Mouse (Mus musculus) cerebellum, adult 11 months (tissue): ENCODE data around the gene Fdx1.

Experiments
- DNase-seq: peaks from one replicate; pipeline ENCODE4 v3.0.0; 2022

Fdx1 gene

DNA sequence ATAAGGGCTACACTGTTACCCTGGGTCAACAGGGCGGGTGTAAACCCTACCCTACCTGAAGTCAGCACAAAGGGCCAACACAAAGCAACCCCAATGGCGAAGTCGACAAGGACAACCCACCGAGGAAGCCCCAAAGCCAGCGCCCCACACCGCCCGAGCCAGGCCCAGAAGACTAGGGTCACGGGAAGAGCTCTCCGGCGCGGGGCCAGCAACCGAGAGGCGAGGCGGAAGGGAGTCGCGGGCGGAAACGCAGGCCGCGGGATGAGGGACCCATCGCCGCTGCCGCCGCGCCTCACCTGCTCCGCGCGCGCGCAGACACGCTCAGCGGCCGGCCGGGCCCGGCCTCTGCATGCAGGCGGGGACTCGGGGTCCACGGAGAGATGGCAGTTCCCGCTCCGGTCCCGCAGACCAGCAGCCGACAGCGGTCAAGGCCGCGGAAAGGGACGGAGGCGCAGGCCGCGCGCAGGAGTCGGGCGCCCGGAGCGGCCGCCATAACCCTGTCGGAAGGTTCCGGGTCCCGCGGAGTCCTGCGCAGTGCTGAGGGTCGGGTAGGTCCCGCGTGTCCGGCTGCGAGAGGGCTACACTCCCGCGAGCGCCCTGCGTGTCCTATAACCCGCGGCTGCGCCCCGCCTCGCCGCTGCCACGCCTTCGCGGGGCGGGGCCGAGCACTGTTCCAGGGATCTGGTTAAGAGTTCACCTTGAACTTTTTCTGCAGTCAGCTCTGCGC lies at the start of gene Fdx1:
Gene Fdx1, minus strand, starts transcription at position 582 of the 727 bp plus-strand sequence.
- peak; percentile 60 for DNase-seq

- no peak for DNase-seq
Observed at GRCm38 (mm10) chr9:52012781-52013436, 49.6 kb upstream of the Fdx1 start.

- no peak for DNase-seq
Observed at GRCm38 (mm10) chr9:52012311-52012710, 49.0 kb upstream of the Fdx1 start.

DNA sequence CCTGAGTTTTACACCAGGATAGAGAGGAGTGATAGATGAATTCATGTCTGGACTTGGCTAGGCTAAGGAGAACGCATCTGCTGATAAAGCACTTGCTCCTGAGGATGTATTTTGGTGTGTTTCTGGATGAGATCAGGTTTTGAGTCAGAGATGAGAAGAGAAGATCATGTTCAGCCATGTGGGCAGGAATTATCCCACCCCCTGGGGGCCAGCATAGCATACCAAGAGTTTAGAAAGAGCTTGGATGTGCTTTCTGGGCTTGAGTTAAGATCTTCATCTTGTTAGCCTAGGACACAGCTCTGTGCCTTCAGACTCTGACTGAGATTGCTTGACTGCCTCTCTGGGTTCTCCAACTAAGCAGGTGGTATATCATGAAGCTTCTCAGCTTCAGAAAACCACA lies 45.2 kb upstream of the Fdx1 start:
- no peak for DNase-seq

- no peak for DNase-seq
Observed at GRCm38 (mm10) chr9:52007341-52007740, 44.0 kb upstream of the Fdx1 start.

- DNase-seq, result no peak
Observed at GRCm38 (mm10) chr9:52003501-52003900, 40.1 kb upstream of the Fdx1 start.

DNA sequence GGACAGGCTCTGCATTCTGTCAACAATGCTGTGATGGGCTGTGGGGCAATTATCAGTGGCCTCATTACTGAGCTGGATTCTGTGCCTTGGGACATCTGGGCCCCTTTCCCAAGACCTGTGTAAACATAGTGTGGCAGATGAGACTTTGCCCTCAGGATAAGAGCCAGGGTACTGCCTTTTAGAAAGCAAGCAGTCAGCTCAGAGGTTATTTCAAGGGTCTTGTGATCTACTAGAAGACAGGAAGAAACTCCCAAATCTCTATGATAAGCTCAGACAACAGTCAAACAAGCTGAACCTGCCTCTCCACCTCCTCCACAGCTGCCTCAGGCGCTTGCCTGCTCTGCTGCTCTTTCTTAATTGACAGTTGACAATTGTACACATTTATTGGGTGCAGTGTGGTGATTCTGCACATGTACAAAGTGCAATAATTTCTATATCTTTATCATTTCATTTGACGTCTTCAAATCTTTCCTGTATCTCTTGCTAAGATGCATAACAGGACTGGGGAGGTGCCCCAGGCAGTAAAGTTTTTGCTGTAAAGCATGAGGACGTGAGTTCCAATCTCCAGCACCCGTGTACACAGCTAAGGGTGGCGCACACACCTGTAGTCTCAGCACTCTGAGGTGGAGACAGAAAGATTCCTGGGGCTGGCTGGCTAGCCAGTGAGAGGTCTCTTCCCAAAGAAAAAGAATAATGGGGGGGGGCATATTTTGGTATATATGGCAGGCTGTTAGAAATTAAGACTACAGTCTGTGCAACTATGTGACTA lies 32.2 kb upstream of the Fdx1 start:
- DNase-seq, result no peak

DNA sequence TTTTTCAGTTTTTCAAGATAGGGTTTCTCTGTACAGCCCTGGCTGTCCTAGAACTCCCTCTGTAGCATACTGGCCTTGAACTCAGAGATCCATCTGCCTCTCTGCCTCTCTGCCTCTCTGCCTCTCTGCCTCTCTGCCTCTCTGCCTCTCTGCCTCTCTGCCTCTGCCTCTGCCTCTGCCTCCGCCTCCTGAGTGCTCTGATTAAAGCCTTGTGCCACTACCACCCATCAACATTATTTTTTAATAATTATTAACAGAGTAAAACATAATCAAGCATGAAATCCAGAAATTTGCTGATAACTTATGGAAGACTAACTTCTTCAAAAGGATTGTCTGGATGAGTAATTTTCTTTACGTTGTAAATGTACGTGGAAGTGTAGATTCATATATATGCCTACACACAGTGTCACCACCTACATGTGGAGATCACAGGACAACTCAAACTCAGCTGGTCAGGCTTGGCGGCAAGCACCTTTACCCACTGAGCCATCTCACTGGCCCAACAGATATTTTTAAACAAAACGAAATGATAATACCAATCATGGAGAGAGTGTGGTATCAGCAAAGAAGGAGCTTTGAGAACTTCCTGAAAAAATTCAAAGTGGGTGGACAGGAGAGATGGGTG lies 31.4 kb upstream of the Fdx1 start:
- no peak for DNase-seq

- DNase-seq, result no peak
Observed at GRCm38 (mm10) chr9:51993486-51994275, 30.3 kb upstream of the Fdx1 start.

- DNase-seq, result no peak
Observed at GRCm38 (mm10) chr9:51991241-51991876, 28.0 kb upstream of the Fdx1 start.

DNA sequence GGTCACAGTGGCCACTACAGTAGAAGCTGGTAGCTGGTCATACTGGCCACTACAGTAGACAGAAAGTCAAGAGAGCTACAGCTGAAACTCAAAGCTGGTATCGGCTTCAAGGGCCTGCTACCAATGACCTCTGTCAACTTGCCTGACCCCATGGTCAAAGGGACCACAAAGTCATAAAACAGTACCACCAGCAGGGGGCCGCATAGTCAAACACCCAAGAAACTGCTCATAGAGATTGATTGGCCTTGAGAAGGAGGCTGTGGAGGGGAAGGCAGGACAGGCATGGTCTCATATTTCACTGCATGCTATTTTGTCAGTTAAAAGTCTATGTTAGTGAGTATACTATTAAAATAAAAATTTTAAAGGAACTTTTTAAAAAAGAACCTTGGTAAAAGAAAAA lies 27.5 kb upstream of the Fdx1 start:
- no peak for DNase-seq

DNA sequence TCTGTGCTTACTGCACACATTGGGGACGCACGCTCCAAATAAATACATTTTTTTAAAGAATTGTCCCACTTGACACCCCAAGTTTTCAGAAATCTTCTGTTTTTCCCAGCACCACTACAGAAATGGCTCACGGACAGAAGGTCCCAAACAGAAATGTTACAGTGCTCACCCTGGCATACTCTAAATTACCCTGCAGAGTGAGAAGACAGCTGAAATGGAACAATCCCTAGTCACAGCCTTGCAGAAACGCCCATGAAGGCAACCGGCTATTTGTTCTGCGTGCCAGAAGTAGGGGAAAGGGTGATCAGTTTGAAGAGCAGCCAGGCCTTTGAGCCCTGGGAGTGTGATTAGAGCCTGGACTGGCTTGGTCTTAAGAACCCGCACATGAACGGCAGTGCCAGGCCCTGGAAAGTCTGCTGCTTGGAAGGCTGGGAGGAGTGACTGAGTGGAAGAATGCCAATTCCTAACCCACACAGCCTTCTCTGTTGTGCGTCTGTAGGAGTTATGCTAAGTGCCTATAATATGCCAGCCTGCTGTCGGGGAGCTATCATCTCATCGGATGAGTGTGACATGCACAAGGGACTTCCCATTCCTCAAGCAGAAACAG lies 22.2 kb upstream of the Fdx1 start:
- DNase-seq, result no peak

GRCm38 (mm10) chr9:51981131-51981530 lies 17.8 kb upstream of the Fdx1 start:
- DNase-seq, result no peak

- no peak for DNase-seq
Observed at GRCm38 (mm10) chr9:51979301-51979700, 15.9 kb upstream of the Fdx1 start.

- no peak for DNase-seq
Observed at GRCm38 (mm10) chr9:51978545-51979259, 15.3 kb upstream of the Fdx1 start.

DNA sequence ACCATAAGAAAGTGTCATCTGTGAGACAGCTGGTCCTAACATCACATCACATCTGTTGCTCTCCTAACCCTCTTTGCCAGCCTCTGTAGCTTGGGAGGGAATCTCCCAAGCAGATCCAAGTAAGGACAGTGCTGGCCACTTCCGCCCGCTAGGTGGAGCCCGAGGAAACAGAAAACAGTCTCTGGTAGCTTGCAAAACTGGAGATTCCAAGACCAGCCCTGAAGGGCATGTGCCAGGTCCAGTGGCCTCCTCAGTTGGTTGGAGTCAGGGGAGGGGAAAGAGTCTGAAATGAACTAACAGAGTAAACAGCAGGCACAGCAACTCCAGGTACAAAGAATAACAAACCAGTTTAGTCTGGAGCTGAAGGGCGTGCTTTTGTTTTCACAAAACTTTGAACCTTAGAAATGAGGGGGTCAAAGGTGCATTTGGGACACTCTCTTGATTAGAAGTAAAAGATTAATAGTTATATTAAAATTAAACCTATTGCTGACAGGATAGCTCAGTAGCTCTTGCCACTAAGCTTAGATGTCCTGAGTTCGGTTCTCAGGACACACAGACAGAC lies 14.2 kb upstream of the Fdx1 start:
- peak; percentile 64 for DNase-seq

DNA sequence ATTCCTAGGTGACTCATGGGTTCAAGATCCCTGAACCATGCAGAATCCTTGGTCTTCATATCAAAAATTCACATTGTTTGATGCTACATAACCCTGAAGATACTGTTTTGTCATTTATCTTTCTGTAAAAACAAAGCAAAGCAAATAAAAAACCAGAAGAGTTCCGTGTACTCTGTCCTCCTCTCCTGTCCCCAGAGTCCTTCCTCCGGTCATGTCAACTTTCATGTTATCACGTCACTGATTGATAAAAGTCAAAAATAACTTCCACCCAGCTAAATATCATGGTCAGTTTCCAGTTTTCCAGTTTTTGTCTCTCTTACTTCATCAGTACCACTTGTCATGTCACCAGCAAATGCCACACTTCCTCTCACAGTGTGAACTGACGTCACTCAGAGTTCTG lies 11.5 kb upstream of the Fdx1 start:
- no peak for DNase-seq

DNA sequence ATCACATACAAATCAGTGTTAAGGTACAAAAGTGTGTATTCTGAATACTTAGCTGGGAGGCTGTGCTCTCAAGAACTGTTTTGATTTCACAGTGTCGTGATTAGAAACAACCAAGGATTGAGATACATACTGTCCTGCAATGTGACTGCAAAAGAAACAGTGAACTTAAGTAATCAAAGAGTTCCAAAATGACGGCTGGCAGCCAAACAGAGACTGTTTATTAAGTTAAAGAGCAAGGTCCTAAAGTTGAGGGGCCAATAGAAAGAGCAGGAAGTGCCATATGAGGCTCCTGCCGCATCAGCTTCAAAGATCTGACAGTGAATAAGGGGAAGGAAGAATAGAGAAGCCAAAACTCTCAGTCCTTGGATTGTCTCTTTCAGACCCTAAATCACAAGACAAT lies 10.5 kb upstream of the Fdx1 start:
- no peak for DNase-seq

DNA sequence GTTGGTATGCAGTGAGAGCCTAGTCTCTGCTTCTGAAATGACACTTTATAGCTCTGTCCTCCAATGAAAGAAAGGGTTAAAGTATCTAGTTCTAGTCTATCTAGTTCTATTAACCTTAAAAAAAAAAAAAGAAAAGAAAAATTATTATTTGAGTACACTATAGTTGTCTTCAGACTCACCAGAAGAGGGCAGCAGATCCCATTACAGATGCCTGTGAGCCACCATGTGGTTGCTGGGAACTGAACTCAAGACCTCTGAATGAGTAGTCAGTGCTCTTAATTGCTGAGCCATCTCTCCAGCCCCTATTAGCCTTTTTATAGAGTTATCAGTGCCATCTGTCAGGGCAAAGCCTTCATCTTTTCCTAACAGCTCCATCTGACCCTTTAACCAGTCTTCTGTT lies 3.0 kb upstream of the Fdx1 start:
- no peak for DNase-seq

- DNase-seq, result no peak
Observed at GRCm38 (mm10) chr9:51964110-51964509, 754 bp upstream of the Fdx1 start.
